Mouse (Mus musculus) layer of hippocampus, adult 18-20 months (tissue): ENCODE measurements at regions not wholly inside any gene's neighbourhood (a gene's known extent, or its start where the extent isn't known, plus 50 kb on each side); places are given as distances from the start of the nearest gene placed in this dataset.

Experiments used
- DNase-seq, 2 experiments: peaks; one replicate each; pipeline ENCODE4 v3.0.0; 2022; ENCODE audit warnings: low spot score in 2 of 2

GRCm38 (mm10) chr2:63920997-63921396 is 176.8 kb downstream of the Fign start:
- DNase-seq: no peak

DNA sequence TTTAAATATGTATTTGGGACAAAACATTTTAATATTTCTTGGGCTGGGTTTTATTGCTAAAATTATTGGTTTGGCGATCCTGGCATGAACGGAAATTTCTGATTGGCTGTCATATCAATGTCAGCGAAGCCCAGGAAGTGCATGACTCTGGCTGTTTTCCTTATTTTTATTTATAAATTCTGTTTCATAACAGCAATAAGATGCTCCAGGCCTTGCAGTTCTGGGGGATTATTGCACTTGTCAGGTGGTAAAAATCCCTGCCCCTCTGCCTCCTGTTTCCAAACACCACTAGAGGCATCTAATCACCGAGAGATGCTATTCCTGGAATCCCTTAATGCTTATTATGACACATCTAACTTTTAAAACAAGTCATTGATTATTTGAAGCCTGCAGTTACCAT is 177.8 kb downstream of the Fign start:
- no peak for DNase-seq

DNA sequence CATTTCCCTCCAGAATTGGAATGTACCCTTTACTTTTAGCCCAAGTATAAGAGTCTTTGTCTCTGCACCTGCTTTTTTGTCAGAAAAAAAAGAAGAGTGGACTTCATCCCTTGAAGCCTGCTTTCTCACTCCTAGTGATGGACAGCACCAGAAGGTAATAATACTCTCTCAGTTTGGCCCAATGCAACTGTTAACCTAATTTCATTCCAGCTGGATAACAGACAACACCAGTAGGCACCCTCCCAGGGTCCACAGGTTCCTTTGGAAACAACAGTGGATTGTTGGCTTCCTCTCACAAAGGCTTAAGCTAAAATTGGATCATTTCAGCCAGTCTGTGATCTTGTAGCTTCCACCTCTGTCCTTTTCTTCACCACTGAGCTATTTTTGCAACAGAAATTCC is 197.2 kb downstream of the Fign start:
- DNase-seq: no peak

- no peak for DNase-seq
These were observed 219.4 kb downstream of the Fign start for GRCm38 (mm10) chr2:63878477-63878876.

DNA sequence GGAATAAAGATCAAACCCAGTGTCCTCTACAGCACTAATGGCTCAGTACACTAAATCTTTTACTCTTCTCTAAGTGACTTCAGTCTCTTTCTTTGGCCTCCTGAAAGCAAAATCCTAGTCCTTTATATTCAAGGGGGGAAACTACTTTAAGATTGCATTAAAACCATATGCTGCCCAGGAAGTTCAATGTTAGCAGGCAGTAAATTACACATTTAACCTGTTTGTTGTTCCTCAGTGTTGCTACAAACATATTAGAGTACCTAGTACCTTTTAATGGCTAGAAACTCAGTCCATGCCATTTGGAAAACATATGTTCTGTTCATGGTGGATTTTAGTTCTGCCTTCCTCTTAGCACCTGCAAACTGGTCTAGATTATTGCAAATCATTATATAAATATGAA is 220.5 kb downstream of the Fign start:
- no peak for DNase-seq

DNA sequence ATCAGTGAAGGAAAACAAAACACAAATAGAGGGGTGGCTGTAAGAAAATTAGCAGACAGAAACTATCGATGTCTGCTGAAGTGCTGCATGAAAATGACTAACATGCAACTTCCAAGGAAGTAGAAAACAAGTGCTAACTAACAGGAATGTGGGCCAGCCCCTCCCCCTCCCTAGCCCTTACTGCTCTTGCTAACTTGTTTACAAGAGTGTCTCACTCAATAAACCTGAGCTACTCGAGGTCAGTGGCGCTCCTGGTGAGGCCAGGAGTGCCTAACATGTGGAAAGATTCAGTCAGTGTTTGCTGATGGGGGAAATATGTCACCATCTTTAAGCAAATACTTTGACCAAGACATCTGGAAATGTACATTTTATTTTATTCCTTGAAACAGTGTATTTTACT is 221.5 kb downstream of the Fign start:
- no peak for DNase-seq

DNA sequence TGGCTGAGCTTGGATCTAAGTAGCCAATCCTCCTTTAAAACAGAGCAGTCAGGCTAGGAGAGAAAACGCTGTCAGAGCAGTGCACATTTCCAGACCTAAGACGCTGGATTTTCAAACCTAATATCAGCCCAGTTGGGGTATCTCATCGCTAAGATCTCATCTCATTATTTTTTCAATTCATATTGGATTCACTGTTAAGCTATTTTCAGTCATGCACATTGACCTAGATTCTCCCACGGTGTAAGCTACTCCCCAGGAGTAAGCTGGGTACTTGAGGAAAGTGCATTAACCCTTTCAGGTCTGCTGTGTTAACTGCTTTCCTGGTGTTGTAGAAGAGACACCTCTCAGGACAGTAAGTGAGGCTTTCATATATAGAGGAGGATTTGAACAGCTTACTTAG is 222.7 kb downstream of the Fign start:
- DNase-seq: no peak

- DNase-seq: no peak
These were observed 231.3 kb downstream of the Fign start for GRCm38 (mm10) chr2:63866524-63866923.

DNA sequence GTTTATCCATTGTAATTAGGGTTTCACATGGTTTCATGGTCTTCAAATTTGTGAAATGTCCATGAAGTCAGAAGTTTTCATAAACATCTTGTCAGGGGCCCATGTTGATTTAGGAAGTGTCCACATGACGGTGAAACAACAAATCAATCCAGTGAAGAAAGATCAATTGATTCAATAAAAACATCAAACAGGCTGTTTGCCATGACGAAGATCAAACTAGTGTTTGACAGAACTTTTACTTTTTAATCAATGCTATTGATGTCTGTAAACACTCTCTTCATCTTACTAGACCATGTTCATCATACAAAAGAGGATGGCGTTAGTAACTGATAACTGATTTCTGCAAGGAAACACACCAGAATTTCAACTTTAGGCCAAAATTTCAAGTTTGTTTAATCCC is 236.0 kb downstream of the Fign start:
- DNase-seq: no peak

DNA sequence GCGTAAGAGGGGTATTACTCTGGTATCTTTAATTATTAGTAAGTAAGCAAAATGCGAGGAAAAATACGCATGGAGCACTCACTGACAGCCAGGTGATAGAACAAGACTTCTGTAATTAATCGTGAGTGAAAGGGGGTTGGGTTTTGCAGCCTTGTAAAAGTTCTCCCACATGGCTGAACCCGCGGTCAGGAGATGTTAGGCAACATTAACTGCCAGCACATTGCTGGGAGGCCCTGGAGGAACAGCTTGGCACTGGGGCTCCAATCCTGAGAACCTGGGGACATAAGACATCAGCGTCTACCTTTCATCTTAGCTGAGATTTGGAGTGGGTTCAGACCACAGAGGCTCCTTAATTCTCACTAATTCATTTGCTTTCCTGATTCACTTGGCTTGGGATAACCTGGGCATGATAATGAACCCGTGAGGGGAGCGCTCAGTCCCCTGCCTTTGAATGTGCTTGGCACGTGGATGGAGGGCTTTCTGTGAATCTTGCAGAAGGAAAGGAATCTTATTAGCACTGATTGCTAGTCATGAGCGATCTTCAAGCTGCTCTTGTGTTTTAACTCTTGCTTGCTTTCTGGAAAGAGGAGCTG is 241.3 kb downstream of the Fign start:
- DNase-seq: no peak

DNA sequence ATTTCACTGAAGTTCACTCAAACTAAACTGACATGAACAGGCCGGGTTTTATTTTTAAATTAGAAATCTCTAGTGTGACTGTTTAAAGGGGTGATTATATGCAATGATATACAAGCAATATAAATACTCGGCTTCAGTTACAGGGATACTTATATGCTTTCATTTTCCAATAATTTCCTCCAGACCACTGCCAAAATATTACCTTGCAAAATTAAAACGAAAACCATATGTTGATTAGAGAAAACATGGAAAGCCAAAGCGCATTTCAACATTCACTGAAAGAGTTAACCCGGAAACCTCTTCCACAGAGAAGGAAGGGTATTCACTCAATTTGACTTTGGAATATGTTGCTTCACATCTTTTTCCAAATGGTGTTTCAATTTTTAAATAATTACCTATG is 242.4 kb downstream of the Fign start:
- DNase-seq: no peak

DNA sequence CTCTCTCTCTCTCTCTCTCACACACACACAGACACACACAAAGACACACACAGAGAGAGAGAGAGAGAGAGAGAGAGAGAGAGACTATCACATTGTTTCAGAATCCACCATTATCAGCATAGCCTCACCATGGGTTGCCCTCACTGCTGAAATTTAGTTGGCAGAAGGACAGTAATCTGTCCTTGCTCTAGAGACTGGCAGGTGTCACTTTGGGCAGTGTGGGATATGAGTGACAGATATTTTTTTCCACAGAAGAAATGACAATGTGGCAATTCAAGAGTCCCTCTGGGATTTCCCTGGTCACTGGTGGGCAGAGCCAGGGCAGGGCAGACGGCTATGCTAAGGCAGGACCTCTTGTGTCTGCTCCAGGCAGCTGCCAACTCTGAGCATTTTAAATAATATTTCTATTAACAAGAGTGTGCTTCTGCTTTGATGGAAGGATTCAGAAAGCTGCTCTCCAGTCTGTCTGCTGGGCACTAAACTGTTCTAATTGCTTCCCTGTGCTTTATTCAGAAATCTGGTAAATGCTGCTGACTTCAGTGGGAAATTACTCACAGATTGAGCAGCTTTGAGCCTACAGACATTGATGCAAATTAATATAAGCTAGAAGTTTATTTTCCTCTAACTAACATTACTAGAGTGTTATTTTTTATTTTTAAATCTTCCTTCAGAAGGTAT is 243.5 kb downstream of the Fign start:
- DNase-seq: no peak

- no peak for DNase-seq
These were observed 244.6 kb downstream of the Fign start for GRCm38 (mm10) chr2:63853226-63853625.

DNA sequence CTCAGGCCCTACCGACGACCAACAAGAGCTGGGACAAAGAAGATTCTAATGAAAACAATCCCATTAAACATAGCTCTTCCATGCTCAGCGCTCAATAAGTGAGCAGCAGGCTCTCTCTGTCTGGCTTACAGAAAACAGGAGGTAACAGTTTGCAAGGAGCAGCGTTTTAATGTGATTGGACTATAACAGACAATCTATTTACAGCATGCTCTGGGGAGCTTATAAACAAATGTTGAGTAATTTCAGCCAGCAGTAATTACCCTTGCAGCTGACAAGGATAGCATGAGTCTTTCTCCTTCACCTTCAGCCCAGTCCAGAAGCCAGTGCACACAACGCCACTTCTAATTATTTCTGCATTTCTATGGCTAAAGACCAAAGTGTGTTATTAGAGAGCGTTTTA is 245.6 kb downstream of the Fign start:
- DNase-seq: peak in 1 of 2 experiments; percentile 3

DNA sequence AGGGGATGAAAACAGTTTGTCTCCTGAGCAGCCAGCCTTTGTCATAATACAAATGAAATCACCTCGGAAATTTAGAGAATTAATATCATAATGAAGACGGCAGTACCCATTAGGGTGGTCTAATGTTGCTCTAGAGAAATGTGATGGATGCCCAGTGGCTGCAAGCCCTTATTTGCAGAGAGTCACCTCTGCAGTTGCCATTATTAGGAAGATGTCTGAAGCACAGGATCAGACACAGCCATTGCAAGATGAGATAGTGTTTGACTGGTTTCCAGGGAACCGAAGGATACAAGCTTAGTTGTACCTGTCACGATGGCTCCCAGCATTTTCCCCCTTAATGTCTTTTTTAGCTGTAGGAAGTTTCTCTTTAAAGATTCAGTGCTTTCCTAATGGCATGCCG is 247.8 kb downstream of the Fign start:
- no peak for DNase-seq

DNA sequence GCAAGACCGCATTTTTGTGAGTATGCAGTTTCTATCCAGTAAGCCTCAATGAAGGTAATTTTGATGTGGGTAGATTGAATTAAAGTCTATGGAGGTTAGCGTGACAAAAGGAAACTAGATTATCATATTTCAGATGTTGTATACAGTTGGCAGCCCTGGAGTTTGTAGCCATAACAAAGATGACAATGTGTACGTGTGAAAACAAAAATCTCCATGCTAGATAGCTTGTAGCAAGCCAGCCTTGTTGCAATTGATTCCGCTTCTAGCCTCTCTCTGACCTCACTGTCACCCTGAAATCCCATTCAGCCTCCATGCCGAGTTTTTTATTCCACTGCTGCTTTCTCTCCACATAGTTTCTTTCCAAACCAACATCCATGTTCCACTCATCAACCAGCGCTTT is 248.4 kb downstream of the Fign start:
- no peak for DNase-seq

- DNase-seq: no peak
These were observed 265.7 kb downstream of the Fign start for GRCm38 (mm10) chr2:63832041-63832714.

DNA sequence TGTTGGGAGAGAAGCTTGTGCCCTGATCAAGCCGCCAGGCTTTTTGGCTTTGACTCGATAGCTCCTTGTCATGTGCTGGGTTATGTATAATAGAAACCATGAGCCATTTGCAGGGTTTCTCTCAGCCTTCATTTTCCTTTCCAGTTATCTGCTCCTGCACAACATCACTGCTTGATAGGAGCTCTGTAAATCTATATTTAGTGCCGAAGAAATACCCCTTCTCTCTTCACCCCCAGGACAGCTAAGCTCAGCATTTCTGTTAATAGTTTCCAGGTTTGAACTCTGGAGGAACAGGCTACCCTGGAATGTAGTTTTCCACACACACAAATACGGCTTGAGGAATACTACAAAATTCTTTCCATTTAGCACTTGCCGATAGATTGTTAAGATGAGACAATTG is 267.4 kb downstream of the Fign start:
- DNase-seq: no peak

DNA sequence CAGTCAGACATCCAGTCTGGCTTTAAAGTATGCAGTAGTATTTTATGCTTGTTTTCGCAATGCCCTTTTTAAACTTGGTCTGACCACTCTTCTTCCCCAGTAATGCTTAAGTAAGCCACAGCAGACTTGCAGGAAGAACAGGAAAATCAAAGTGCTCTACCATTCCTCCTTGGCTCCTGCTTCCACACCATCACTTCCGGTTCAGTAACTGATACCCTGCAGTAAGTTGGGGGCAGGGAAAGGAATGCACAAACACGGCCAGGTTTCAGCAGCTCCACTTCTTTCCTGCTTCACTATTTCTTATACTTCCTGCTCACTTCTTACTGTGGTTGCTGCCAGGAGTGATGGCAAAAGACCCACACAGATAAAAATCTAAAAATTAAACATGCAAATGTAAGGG is 269.2 kb downstream of the Fign start:
- no peak for DNase-seq

GRCm38 (mm10) chr2:63819440-63819839 is 278.4 kb downstream of the Fign start:
- DNase-seq: no peak
